Comparison of ENCODE assay signal across 9 mouse cellular contexts in the genomic region with DNA sequence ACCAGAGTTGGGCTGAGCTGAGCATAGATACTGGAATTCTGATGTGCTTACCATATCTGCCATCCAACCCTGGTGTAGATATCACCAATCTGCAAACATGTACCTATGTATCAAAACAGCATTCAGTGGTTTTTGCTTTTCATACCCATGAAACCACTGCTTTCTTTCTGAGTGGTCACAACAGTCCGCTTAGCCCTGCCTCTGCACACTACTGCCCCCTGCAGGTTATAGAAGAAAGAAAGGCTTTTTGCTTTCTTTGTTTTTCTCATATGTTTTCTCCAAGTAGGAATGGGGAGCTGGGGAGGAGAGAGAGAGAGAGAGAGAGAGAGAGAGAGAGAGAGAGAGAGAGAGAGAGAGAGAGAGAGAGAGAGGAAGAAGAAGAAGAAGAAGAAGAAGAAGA.
DNase-seq lines count a peak whose midpoint lies in the region; ATAC-seq and TF ChIP-seq lines count a peak whose summit lies in the region.
"Had no signal": no experiment of that assay in that cellular context is flagged by ENCODE, and none has a peak within 500 bp of the region (broad histone marks: within the 10 kb centered on the region; RNA-seq: fewer than 3 reads in every experiment).

No protein-coding gene starts in this region.

- H3K36me3 ChIP-seq in hindbrain, embryonic 14.5 days (replicated peaks; ENCODE audit: control insufficient read depth, insufficient read depth): no peaks in the 10 kb centered on the region
- no peaks in the 10 kb centered on the region for H3K36me3 ChIP-seq in hindbrain, embryonic 13.5 days
- H3K36me3 ChIP-seq in thymus, adult 2 months (ENCODE audit: control insufficient read depth, insufficient read depth, low read length): no peaks in the 10 kb centered on the region

- WGBS in hindbrain, embryonic 14.5 days: 8% methylated on average over 1 of the region's 1 CpGs
- 3% methylated on average over 1 of the region's 1 CpGs for WGBS in hindbrain, embryonic 13.5 days
- 13% methylated on average over 1 of the region's 1 CpGs for WGBS in thymus, adult 2 months

- TF ChIP-seq CTCF in thymus, adult 2 months (IDR thresholded peaks at IDR 0.05; ENCODE audit: borderline replicate concordance, control insufficient read depth, extremely low read depth, insufficient read depth, low read length, poor library complexity): no peak

- peaks cover 5% of the 10 kb centered on the region; the same call in 1 of the 2 replicates for H3K4me1 ChIP-seq in hindbrain, embryonic 14.5 days (replicated peaks; ENCODE audit: control insufficient read depth, insufficient read depth, low read length)
- peaks cover 10% of the 10 kb centered on the region for H3K4me1 ChIP-seq in hindbrain, embryonic 13.5 days (replicated peaks)
- no peaks in the 10 kb centered on the region for H3K4me1 ChIP-seq in thymus, adult 2 months (replicated peaks; ENCODE audit: control insufficient read depth, insufficient read depth, low read length)
- H3K4me1 ChIP-seq: megakaryocyte, embryonic 14.5 days had no signal

- no peaks in the 10 kb centered on the region for H3K27me3 ChIP-seq in hindbrain, embryonic 14.5 days (ENCODE audit: control insufficient read depth, insufficient read depth, low read length)
- H3K27me3 ChIP-seq in hindbrain, embryonic 13.5 days: no peaks in the 10 kb centered on the region
- no peaks in the 10 kb centered on the region for H3K27me3 ChIP-seq in thymus, adult 2 months (ENCODE audit: control insufficient read depth, insufficient read depth, low read length)
- H3K27me3 ChIP-seq: megakaryocyte, embryonic 14.5 days had no signal

- H3K27ac ChIP-seq in hindbrain, embryonic 14.5 days: no peak overlapping the region
- no peak overlapping the region for H3K27ac ChIP-seq in hindbrain, embryonic 13.5 days
- H3K27ac ChIP-seq in thymus, adult 2 months (ENCODE audit: control insufficient read depth, insufficient read depth, low read length): no peak overlapping the region

- no peak overlapping the region for H3K9ac ChIP-seq in hindbrain, embryonic 14.5 days
- H3K9ac ChIP-seq in hindbrain, embryonic 13.5 days: no peak overlapping the region

- no peak for ATAC-seq in hindbrain, embryonic 14.5 days (ENCODE audit: low FRiP score)
- ATAC-seq in hindbrain, embryonic 13.5 days (ENCODE audit: low FRiP score): no peak
- no peak for ATAC-seq in erythroid progenitor cell, adult 5-6 weeks (replicated peaks; ENCODE audit: low FRiP score, poor library complexity, severe bottlenecking)

- DNase-seq in hindbrain, embryonic 14.5 days (ENCODE audit: low spot score): peak; percentile 71
- peak; percentile 8 for DNase-seq in right cerebral cortex, postnatal 14 days
- DNase-seq in right cerebral cortex, postnatal 36 days (ENCODE audit: low spot score in 2 of 2): no peak
- peak; percentile 36 for DNase-seq in embryo, embryonic 11.5 days (ENCODE audit: low read depth, low spot score)
- DNase-seq in telencephalon, adult 2 months (ENCODE audit: low read depth, low spot score): peak; percentile 19
- no peak for DNase-seq in thymus, adult 2 months

- TF ChIP-seq POLR2A in thymus, adult 2 months (IDR thresholded peaks at IDR 0.05; ENCODE audit: control insufficient read depth, extremely low read depth, insufficient read depth, low read length, poor library complexity): no peak

- H3K4me3 ChIP-seq in hindbrain, embryonic 14.5 days (replicated peaks; ENCODE audit: low read length): no peak overlapping the region
- H3K4me3 ChIP-seq in hindbrain, embryonic 13.5 days: no peak overlapping the region
- no peak overlapping the region for H3K4me3 ChIP-seq in thymus, adult 2 months (ENCODE audit: control insufficient read depth, insufficient read depth, low read length)
- H3K4me3 ChIP-seq: megakaryocyte, embryonic 14.5 days had no signal

- no peak overlapping the region for H3K4me2 ChIP-seq in hindbrain, embryonic 14.5 days (replicated peaks)
- no peak overlapping the region for H3K4me2 ChIP-seq in hindbrain, embryonic 13.5 days

- no peaks in the 10 kb centered on the region for H3K9me3 ChIP-seq in hindbrain, embryonic 14.5 days (ENCODE audit: control insufficient read depth, low read length)
- H3K9me3 ChIP-seq in hindbrain, embryonic 13.5 days: no peaks in the 10 kb centered on the region

Comparison
In these comparisons a context has a peak if more than half of its experiments do, and no peak if none do; other contexts are left out.
1. DNase-seq: peak in hindbrain, embryonic 14.5 days (single experiment), right cerebral cortex, postnatal 14 days (single experiment), embryo, embryonic 11.5 days (single experiment) and telencephalon, adult 2 months (single experiment); none in right cerebral cortex, postnatal 36 days (0 of 2) and thymus, adult 2 months (single experiment).